Mouse (Mus musculus) CH12.LX (cell line): Measurements from ENCODE around the gene Bbs12. TPM values are rescaled to one million over a fixed set of nuclear protein-coding genes. Genes with fewer than 3 reads are reported as not detected.

ENCODE experiments used
- DNase-seq: peaks from one replicate; pipeline ENCODE4 v3.0.0-alpha.2; 2013; ENCODE audit errors: extremely low read depth
- H3K27ac ChIP-seq: 2 replicates; pipeline ENCODE4 v1.5.1; 2012; ENCODE audit warnings: low read depth, mild to moderate bottlenecking, control low read depth, moderate library complexity; ENCODE audit not compliant: insufficient read depth
- H3K27me3 ChIP-seq: replicated peaks from 2 replicates; pipeline ENCODE3; 2012; ENCODE audit warnings: inconsistent platforms
- H3K36me3 ChIP-seq, 2 experiments: replicated peaks in 1 of 2; 2 replicates each; pipeline versions ENCODE3 to v1.6.1; 2012; ENCODE audit warnings: inconsistent platforms in 1 of 2, low read length in 1 of 2, mild to moderate bottlenecking in 1 of 2, mixed read lengths in 1 of 2, moderate library complexity in 1 of 2; ENCODE audit not compliant: control insufficient read depth in 1 of 2, insufficient read depth in 1 of 2
- H3K4me1 ChIP-seq, 2 experiments: 2 replicates each; pipeline ENCODE4 v1.6.1; 2012; ENCODE audit warnings: inconsistent platforms in 1 of 2, moderate library complexity in 1 of 2; ENCODE audit not compliant: insufficient read depth in 2 of 2, control insufficient read depth in 1 of 2
- H3K4me2 ChIP-seq: 2 replicates; pipeline ENCODE4 v1.6.1; 2012; ENCODE audit warnings: low read depth, mild to moderate bottlenecking, control low read depth; ENCODE audit not compliant: poor library complexity, insufficient read depth, severe bottlenecking
- H3K4me3 ChIP-seq, 3 experiments: fragments of 150-350 bp in 1 of 3; sonication (generic) in 1 of 3; replicated peaks in 1 of 3; 2 replicates each; pipeline versions ENCODE3 to v1.5.1; 2011 to 2012; ENCODE audit warnings: low read depth in 2 of 3, low read length in 2 of 3, mild to moderate bottlenecking in 2 of 3, moderate library complexity in 2 of 3, control low read depth in 1 of 3, improper control_type of control experiment in 1 of 3, inconsistent platforms in 1 of 3, mixed read lengths in 1 of 3; ENCODE audit not compliant: poor library complexity in 1 of 3
- H3K79me2 ChIP-seq: replicated peaks from 2 replicates; pipeline ENCODE4 v1.6.1; 2012; ENCODE audit warnings: mild to moderate bottlenecking, moderate library complexity; ENCODE audit not compliant: control insufficient read depth, poor library complexity, insufficient read depth, severe bottlenecking; ENCODE audit errors: extremely low read depth
- H3K9ac ChIP-seq: 2 replicates; pipeline ENCODE4 v1.6.1; 2012; ENCODE audit warnings: low read depth, mild to moderate bottlenecking, control low read depth, moderate library complexity; ENCODE audit not compliant: insufficient read depth
- H3K9me3 ChIP-seq: replicated peaks from 2 replicates; pipeline ENCODE3; 2012; ENCODE audit warnings: low read length, inconsistent platforms, mixed read lengths
- BHLHE40 ChIP-seq: IDR thresholded peaks from 2 replicates; pipeline ENCODE4 v1.6.1; 2011; ENCODE audit warnings: mild to moderate bottlenecking, low read depth, low read length, improper control_type of control experiment
- CHD1 ChIP-seq: IDR thresholded peaks from 2 replicates; pipeline ENCODE4 v1.6.1; 2012; ENCODE audit warnings: low read depth, low read length, improper control_type of control experiment, inconsistent platforms
- CTCF ChIP-seq, 2 experiments: IDR thresholded peaks in 1 of 2; conservative IDR thresholded peaks in 1 of 2; 2 replicates each; pipeline ENCODE4 v1.5.1; 2011 to 2012; ENCODE audit warnings: low read depth in 2 of 2, low read length in 2 of 2, improper control_type of control experiment in 1 of 2, inconsistent platforms in 1 of 2, mild to moderate bottlenecking in 1 of 2, moderate library complexity in 1 of 2
- E2F4 ChIP-seq: IDR thresholded peaks from 2 replicates; pipeline ENCODE4 v1.6.1; 2011; ENCODE audit warnings: low read depth, low read length, improper control_type of control experiment; ENCODE audit not compliant: insufficient replicate concordance
- ELF1 ChIP-seq: IDR thresholded peaks from 2 replicates; pipeline ENCODE4 v1.6.1; 2014; ENCODE audit warnings: low read depth, mild to moderate bottlenecking, inconsistent platforms, low read length, improper control_type of control experiment
- ETS1 ChIP-seq: conservative IDR thresholded peaks from 2 replicates; pipeline ENCODE4 v1.6.1; 2012; ENCODE audit warnings: low read depth, mild to moderate bottlenecking, inconsistent platforms, low read length, improper control_type of control experiment, moderate library complexity
- IRF4 ChIP-seq: IDR thresholded peaks from 2 replicates; pipeline ENCODE4 v1.6.1; 2014; ENCODE audit warnings: low read depth, mild to moderate bottlenecking, inconsistent platforms, low read length, improper control_type of control experiment
- KAT2A ChIP-seq: IDR thresholded peaks from 2 replicates; pipeline ENCODE4 v1.6.1; 2012; ENCODE audit warnings: low read length, improper control_type of control experiment, inconsistent platforms; ENCODE audit not compliant: insufficient replicate concordance
- MAFK ChIP-seq: IDR thresholded peaks from 2 replicates; pipeline ENCODE4 v1.6.1; 2011; ENCODE audit warnings: low read length, improper control_type of control experiment; ENCODE audit not compliant: insufficient replicate concordance
- MXI1 ChIP-seq: IDR thresholded peaks from 2 replicates; pipeline ENCODE4 v1.6.1; 2011; ENCODE audit warnings: mild to moderate bottlenecking, low read depth, low read length, improper control_type of control experiment
- NELFE ChIP-seq: IDR thresholded peaks from 2 replicates; pipeline ENCODE4 v1.6.1; 2011; ENCODE audit warnings: low read depth, low read length, improper control_type of control experiment
- POLR2A ChIP-seq: IDR thresholded peaks from 2 replicates; pipeline ENCODE4 v1.6.1; 2011; ENCODE audit warnings: low read depth, mild to moderate bottlenecking, improper control_type of control experiment, low read length
- POLR2AphosphoS2 ChIP-seq: IDR thresholded peaks from 2 replicates; pipeline ENCODE4 v1.6.1; 2011; ENCODE audit warnings: low read depth, low read length, improper control_type of control experiment
- RAD21 ChIP-seq: IDR thresholded peaks from 2 replicates; pipeline ENCODE4 v1.6.1; 2011; ENCODE audit warnings: low read depth, mild to moderate bottlenecking, low read length, improper control_type of control experiment, moderate library complexity
- RCOR1 ChIP-seq: conservative IDR thresholded peaks from 2 replicates; pipeline ENCODE4 v1.6.1; 2012; ENCODE audit warnings: low read depth, mild to moderate bottlenecking, inconsistent platforms, low read length, improper control_type of control experiment
- UBTF ChIP-seq: IDR thresholded peaks from 2 replicates; pipeline ENCODE4 v1.6.1; 2012; ENCODE audit warnings: low read depth, mild to moderate bottlenecking, inconsistent platforms, low read length, improper control_type of control experiment, moderate library complexity
- USF2 ChIP-seq: conservative IDR thresholded peaks from 2 replicates; pipeline ENCODE4 v1.6.1; 2011; ENCODE audit warnings: low read depth, low read length, improper control_type of control experiment
- ZC3H11A ChIP-seq: IDR thresholded peaks from 2 replicates; pipeline ENCODE4 v1.6.1; 2012; ENCODE audit warnings: low read depth, mild to moderate bottlenecking, inconsistent platforms, low read length, improper control_type of control experiment
- ZKSCAN1 ChIP-seq: IDR thresholded peaks from 2 replicates; pipeline ENCODE4 v1.6.1; 2012; ENCODE audit warnings: low read depth, inconsistent platforms, low read length, improper control_type of control experiment, borderline replicate concordance
- ZNF384 ChIP-seq: IDR thresholded peaks from 2 replicates; pipeline ENCODE4 v1.6.1; 2012; ENCODE audit warnings: low read depth, low read length, improper control_type of control experiment, inconsistent platforms
- dilution Hi-C: fragments of 300-500 bp; cut with MboI; formaldehyde crosslinking; loops from 2 replicates; pipeline ENCODE4 v1.14.3; 2020; ENCODE audit warnings: low sequenced_read_pairs; ENCODE audit not compliant: extremely low pct_unique_long_range_greater_than_20kb, extremely low pct_ligation_motif_present
- in situ Hi-C: fragments of 300-500 bp; cut with MboI; formaldehyde crosslinking; loops from 3 replicates; pipeline ENCODE4 v1.14.3; 2019; ENCODE audit warnings: low sequenced_read_pairs, low pct_ligation_motif_present, low pct_unique_long_range_greater_than_20kb, mixed read lengths
- polyA plus RNA-seq: library from polyadenylated mRNA; unstranded; fragments of >175 nt; gene quantifications from 2 replicates; pipeline ENCODE4 v1.2.1, GENCODE M21; 2012; ENCODE audit warnings: low read depth; ENCODE audit not compliant: insufficient read length
- total RNA-seq, 2 experiments: library from RNA; depleted of rRNA; stranded (reverse); fragments of 300-350 nt in 1 of 2; fragments of >200 nt in 1 of 2; gene quantifications; 2 replicates each; pipeline ENCODE4 v1.2.3; 2012 to 2014

Gene Bbs12
- total and polyA plus RNA-seq, 3 experiments, result 3.2 to 8.3 (median 4.0) TPM

DNA sequence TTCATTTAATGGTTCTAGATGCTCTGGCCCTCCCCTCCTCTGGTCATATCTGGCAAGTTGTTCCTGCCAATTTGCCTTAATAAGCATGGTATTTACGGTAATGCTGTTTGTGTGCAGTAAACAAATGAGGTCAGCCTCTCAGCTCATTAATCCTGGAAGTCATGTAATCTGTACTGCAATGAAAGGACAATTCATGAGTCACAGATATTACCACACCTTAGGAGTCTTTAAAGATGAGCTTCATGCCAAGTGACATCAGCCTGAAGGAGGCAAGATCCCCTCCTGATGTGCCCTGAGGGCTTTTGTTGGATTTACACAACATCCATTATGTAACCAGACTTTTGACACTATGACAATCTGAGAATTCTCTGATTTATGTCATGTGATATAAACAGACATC lies 42.4 kb downstream of the Bbs12 start:
- Histone ChIP-seq H3K9me3 (no peaks in the 10 kb centered on the region), H3K27ac (no peak overlapping the region), H3K27me3 (no peaks in the 10 kb centered on the region), H3K4me1 (no peaks in the 10 kb centered on the region), H3K36me3 (no peaks in the 10 kb centered on the region), H3K4me2 (no peak overlapping the region)
- in situ Hi-C loops, result no loop called here
- dilution Hi-C loops, result no loop called here
- TF ChIP-seq RAD21 (no peak), KAT2A (no peak), MXI1 (no peak), E2F4 (no peak), ELF1 (no peak), NELFE (no peak), MAFK (no peak), CHD1 (no peak), BHLHE40 (no peak), ZKSCAN1 (no peak), RCOR1 (no peak), USF2 (no peak)
- TF ChIP-seq, all 38 proteins: peak for 0
- H3K9ac ChIP-seq, result no peak overlapping the region
- H3K4me3 ChIP-seq, result no peak overlapping the region
- DNase-seq, result no peak
- H3K79me2 ChIP-seq, result no peaks in the 10 kb centered on the region

DNA sequence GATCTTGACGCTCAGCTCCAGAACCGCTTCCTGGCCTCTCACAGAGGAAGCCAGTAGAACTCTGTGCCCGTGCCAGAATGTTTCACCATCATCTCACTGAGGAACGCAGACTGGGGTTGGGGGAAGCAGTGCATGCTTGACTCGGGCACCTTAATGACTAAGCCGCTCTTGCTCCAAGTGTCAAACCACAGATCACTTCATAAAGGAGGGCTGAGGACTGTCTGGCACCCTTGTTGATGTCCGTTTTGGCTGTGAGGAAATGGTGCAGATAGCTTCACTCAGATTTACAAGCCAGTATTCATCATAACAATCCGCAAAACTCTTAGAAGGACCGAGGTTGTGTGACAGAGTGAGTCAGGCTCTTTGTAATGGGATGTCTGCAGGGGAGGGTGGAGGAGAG lies 48.4 kb downstream of the Bbs12 start:
- H3K27ac ChIP-seq, result no peak overlapping the region
- TF ChIP-seq POLR2A (no peak), UBTF (no peak), ZC3H11A (no peak), CHD1 (no peak), MAFK (no peak), CTCF (conservative IDR thresholded peaks at IDR 0.05 in 1 of 2, IDR thresholded peaks at IDR 0.05 in 1 of 2; ENCODE audit: low read depth in 2 of 2, low read length in 2 of 2) (no peak), ZKSCAN1 (no peak), ETS1 (no peak), BHLHE40 (no peak), RAD21 (no peak), IRF4 (no peak), POLR2AphosphoS2 (no peak), ZNF384 (no peak)
- TF ChIP-seq, all 38 proteins: peak for 0
- Histone ChIP-seq H3K9me3 (no peaks in the 10 kb centered on the region), H3K9ac (no peak overlapping the region), H3K4me1 (no peaks in the 10 kb centered on the region), H3K79me2 (no peaks in the 10 kb centered on the region), H3K4me3 (no peak overlapping the region), H3K4me2 (no peak overlapping the region), H3K27me3 (no peaks in the 10 kb centered on the region), H3K36me3 (no peaks in the 10 kb centered on the region)
- in situ Hi-C loops (no loop called here), dilution Hi-C loops (no loop called here)
- DNase-seq, result no peak
